Mouse (Mus musculus) hindbrain, embryonic 11.5 days (tissue): ENCODE data around the gene Acr. TPM values are rescaled to one million over a fixed set of nuclear protein-coding genes. Genes with fewer than 3 reads are reported as not detected.

ENCODE experiments used
- ATAC-seq: fragments of 200-750 bp; cut with Nextera tagmentation; 2 replicates; pipeline ENCODE4 v1.8.0; 2017; ENCODE audit warnings: mild to moderate bottlenecking, moderate TSS enrichment, moderate library complexity; ENCODE audit not compliant: low FRiP score
- DNase-seq: peaks from one replicate; pipeline ENCODE4 v3.0.0-alpha.2; 2015; ENCODE audit warnings: low spot score
- H3K27ac ChIP-seq: fragments of 300-500 bp; sonication (generic); 2 replicates; pipeline ENCODE4 v1.5.1; 2014; ENCODE audit warnings: mild to moderate bottlenecking, low read depth, low read length
- H3K27me3 ChIP-seq: fragments of 300-500 bp; sonication (generic); 2 replicates; pipeline ENCODE4 v1.6.1; 2014; ENCODE audit warnings: mild to moderate bottlenecking, low read length, moderate library complexity, mixed read lengths; ENCODE audit not compliant: control insufficient read depth, insufficient read depth
- H3K36me3 ChIP-seq: fragments of 300-500 bp; sonication (generic); 2 replicates; pipeline ENCODE4 v1.6.1; 2014; ENCODE audit warnings: mild to moderate bottlenecking, low read length, moderate library complexity, mixed read lengths; ENCODE audit not compliant: control insufficient read depth, insufficient read depth
- H3K4me1 ChIP-seq: fragments of 300-500 bp; sonication (generic); replicated peaks from 2 replicates; pipeline ENCODE4 v1.6.1; 2014; ENCODE audit warnings: low read length, mixed read lengths; ENCODE audit not compliant: control insufficient read depth, insufficient read depth
- H3K4me2 ChIP-seq: fragments of 300-500 bp; sonication (generic); replicated peaks from 2 replicates; pipeline ENCODE4 v1.6.1; 2014; ENCODE audit warnings: mild to moderate bottlenecking, low read depth, low read length
- H3K4me3 ChIP-seq: fragments of 300-500 bp; sonication (generic); 2 replicates; pipeline ENCODE4 v1.5.1; 2014; ENCODE audit warnings: low read depth, low read length
- H3K9ac ChIP-seq: fragments of 300-500 bp; sonication (generic); 2 replicates; pipeline ENCODE4 v1.6.1; 2014; ENCODE audit warnings: low read depth, low read length
- H3K9me3 ChIP-seq: fragments of 300-500 bp; sonication (generic); 2 replicates; pipeline ENCODE4 v1.6.1; 2016; ENCODE audit warnings: low read length; ENCODE audit not compliant: control insufficient read depth
- WGBS: fragments of 180-500 bp; shearing (Covaris S2); extraction: QIAGEN DNeasy Blood & Tissue Kit; methylation state at CpG from one replicate; pipeline ENCODE4 v1.1.7; 2014; 5-methylcytosine and 5-hydroxymethylcytosine counted together
- polyA plus RNA-seq: library from polyadenylated mRNA; unstranded; fragments of >200 nt; fragmentation: Nextera tagmentation; extraction: Ambion mirVana; gene quantifications from 2 replicates; pipeline ENCODE4 v1.2.1, GENCODE M21; 2014

Gene Acr
- polyA plus RNA-seq, 1 experiment from 2014 or later, result 0.76 TPM

- no peak for ATAC-seq
- WGBS, result 84% methylated on average over 5 of the region's 5 CpGs
- Histone ChIP-seq H3K27me3 (no peaks in the 10 kb centered on the region), H3K9ac (no peak overlapping the region), H3K36me3 (no peaks in the 10 kb centered on the region; the same call in 1 of the 2 replicates), H3K9me3 (no peaks in the 10 kb centered on the region), H3K4me2 (no peak overlapping the region), H3K27ac (no peak overlapping the region), H3K4me1 (no peaks in the 10 kb centered on the region), H3K4me3 (no peak overlapping the region)
- no peak for DNase-seq
These were observed 21.0 kb downstream of the Acr start for GRCm38 (mm10) chr15:89589146-89589545.

- DNase-seq (no peak), ATAC-seq (peak; percentile 58; the same call in 1 of the 2 replicates)
- Histone ChIP-seq H3K4me3 (peak overlapping the region; percentile 80), H3K27me3 (no peaks in the 10 kb centered on the region), H3K4me1 (no peaks in the 10 kb centered on the region), H3K9ac (peak overlapping the region; percentile 79), H3K9me3 (no peaks in the 10 kb centered on the region), H3K27ac (peak overlapping the region; percentile 85), H3K4me2 (peak overlapping the region; percentile 72), H3K36me3 (no peaks in the 10 kb centered on the region; the same call in 1 of the 2 replicates)
- WGBS, result 3% methylated on average over 30 of the region's 30 CpGs
These were observed 23.2 kb downstream of the Acr start for GRCm38 (mm10) chr15:89591317-89591716.

GRCm38 (mm10) chr15:89591723-89592455 is 23.8 kb downstream of the Acr start, which contains the start of gene Rabl2:
TSS of gene Rabl2 (minus strand) at chr15:89591923.
- Histone ChIP-seq H3K4me3 (peak within 1 kb of the TSS; percentile 80), H3K9me3 (no peaks in the 10 kb centered on the region), H3K4me2 (peak within 1 kb of the TSS; percentile 72), H3K36me3 (no peaks in the 10 kb centered on the region; the same call in 1 of the 2 replicates), H3K4me1 (no peaks in the 10 kb centered on the region), H3K9ac (peak within 1 kb of the TSS; percentile 79), H3K27me3 (no peaks in the 10 kb centered on the region), H3K27ac (peak within 1 kb of the TSS; percentile 85)
- ATAC-seq, result peak; percentile 96
- peak; percentile 95 for DNase-seq
- WGBS, result under 1% methylated on average over 35 of the region's 35 CpGs

- Histone ChIP-seq H3K4me3 (peak overlapping the region; percentile 80; the same call in 1 of the 2 replicates), H3K9ac (no peak overlapping the region), H3K27ac (no peak overlapping the region), H3K4me2 (peak overlapping the region; percentile 72), H3K27me3 (no peaks in the 10 kb centered on the region), H3K36me3 (no peaks in the 10 kb centered on the region; the same call in 1 of the 2 replicates), H3K9me3 (no peaks in the 10 kb centered on the region), H3K4me1 (no peaks in the 10 kb centered on the region)
- DNase-seq, result no peak
- peak; percentile 26; the same call in 1 of the 2 replicates for ATAC-seq
- WGBS, result 49% methylated on average over 4 of the region's 4 CpGs
These were observed 24.4 kb downstream of the Acr start for GRCm38 (mm10) chr15:89592548-89592947.

- H3K9me3 ChIP-seq, result no peaks in the 10 kb centered on the region
- ATAC-seq (no peak), DNase-seq (no peak)
- H3K4me3 ChIP-seq, result no peak overlapping the region
- H3K36me3 ChIP-seq, result no peaks in the 10 kb centered on the region
- no peak overlapping the region for H3K27ac ChIP-seq
- H3K9ac ChIP-seq, result no peak overlapping the region
- 82% methylated on average over 12 of the region's 12 CpGs for WGBS
- no peak overlapping the region for H3K4me2 ChIP-seq
- H3K27me3 ChIP-seq, result no peaks in the 10 kb centered on the region
- no peaks in the 10 kb centered on the region for H3K4me1 ChIP-seq
These were observed 37.9 kb downstream of the Acr start for GRCm38 (mm10) chr15:89605822-89606570.

- Histone ChIP-seq H3K27ac (no peak overlapping the region), H3K4me2 (no peak overlapping the region), H3K9me3 (no peaks in the 10 kb centered on the region), H3K4me3 (no peak overlapping the region), H3K4me1 (no peaks in the 10 kb centered on the region), H3K9ac (no peak overlapping the region), H3K36me3 (no peaks in the 10 kb centered on the region), H3K27me3 (no peaks in the 10 kb centered on the region)
- no peak for DNase-seq
- WGBS, result 87% methylated on average over 8 of the region's 8 CpGs
- no peak for ATAC-seq
These were observed 39.4 kb downstream of the Acr start for GRCm38 (mm10) chr15:89607480-89607879.

GRCm38 (mm10) chr15:89607888-89608287 is 39.8 kb downstream of the Acr start:
- Histone ChIP-seq H3K9ac (no peak overlapping the region), H3K27me3 (no peaks in the 10 kb centered on the region), H3K4me3 (no peak overlapping the region), H3K27ac (no peak overlapping the region), H3K36me3 (no peaks in the 10 kb centered on the region), H3K9me3 (no peaks in the 10 kb centered on the region), H3K4me2 (no peak overlapping the region), H3K4me1 (no peaks in the 10 kb centered on the region)
- ATAC-seq (no peak), DNase-seq (no peak)
- WGBS, result 86% methylated on average over 9 of the region's 9 CpGs

GRCm38 (mm10) chr15:89622312-89622958 is 54.3 kb downstream of the Acr start:
- no peaks in the 10 kb centered on the region for H3K9me3 ChIP-seq
- H3K27me3 ChIP-seq, result no peaks in the 10 kb centered on the region
- ATAC-seq (peak; percentile 35), DNase-seq (peak; percentile 66)
- no peak overlapping the region for H3K27ac ChIP-seq
- H3K4me2 ChIP-seq, result no peak overlapping the region
- H3K36me3 ChIP-seq, result no peaks in the 10 kb centered on the region
- no peak overlapping the region for H3K9ac ChIP-seq
- H3K4me3 ChIP-seq, result no peak overlapping the region
- no peaks in the 10 kb centered on the region for H3K4me1 ChIP-seq
- WGBS, result 76% methylated on average over 12 of the region's 12 CpGs
